Mouse (Mus musculus) kidney, postnatal 14 days (tissue): ENCODE measurements around the gene Cep250.
"Not testable (repeated sequence)": the region's sequence is repeated elsewhere in the genome, so short reads cannot be mapped to it uniquely, and the experiment has no call there.

Experiments used
- DNase-seq: peaks from one replicate; pipeline ENCODE4 v3.0.0; 2022; ENCODE audit warnings: mixed read lengths

Gene Cep250

DNA sequence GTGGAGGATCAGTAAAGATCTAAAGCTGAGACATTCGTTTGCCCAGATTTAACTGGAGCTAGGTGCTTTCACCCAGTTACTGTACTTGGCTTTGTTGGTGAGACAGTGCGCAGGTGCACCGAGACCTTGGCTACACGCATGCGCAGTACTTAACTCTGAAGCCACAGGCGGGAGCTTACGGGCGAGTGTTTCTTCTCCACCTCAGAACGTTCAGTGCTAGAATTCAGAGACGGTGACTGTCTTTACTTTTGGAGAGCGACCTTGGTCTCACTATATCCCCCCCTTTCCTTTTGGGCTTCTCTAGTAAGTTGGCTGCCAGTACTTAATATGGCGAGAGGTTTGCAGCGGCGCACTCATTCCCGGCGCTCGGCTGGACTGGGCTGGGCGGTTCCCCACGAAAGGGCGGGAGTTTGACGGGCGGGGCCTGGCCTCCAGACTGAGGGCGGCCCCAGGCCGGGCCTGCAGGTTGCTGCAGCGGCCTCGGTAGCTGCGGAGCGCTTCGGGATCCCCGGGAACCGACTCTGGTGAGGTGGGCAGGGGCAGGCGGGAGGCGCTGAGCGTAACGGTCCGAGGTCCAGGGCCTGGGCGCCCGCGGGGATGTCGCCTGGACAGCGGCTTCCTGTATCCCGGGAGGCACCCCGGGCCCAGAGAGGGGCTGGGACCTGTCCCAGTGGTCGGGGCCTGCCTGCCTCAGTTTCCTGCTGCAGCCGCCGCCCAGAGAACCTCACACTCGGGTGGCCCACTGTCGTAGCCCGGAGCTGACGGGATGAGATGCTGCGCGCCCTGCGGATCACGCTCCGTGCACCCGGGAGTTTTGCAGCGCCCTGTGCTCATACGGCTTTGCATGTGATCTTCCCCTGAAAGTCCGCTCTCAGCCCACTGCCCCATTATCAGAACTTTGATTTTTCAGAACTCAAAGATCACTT is at the start of gene Cep250:
Gene Cep250, plus strand, starts transcription at position 325 of the 926 bp plus-strand sequence.
- DNase-seq: peak; percentile 94

DNA sequence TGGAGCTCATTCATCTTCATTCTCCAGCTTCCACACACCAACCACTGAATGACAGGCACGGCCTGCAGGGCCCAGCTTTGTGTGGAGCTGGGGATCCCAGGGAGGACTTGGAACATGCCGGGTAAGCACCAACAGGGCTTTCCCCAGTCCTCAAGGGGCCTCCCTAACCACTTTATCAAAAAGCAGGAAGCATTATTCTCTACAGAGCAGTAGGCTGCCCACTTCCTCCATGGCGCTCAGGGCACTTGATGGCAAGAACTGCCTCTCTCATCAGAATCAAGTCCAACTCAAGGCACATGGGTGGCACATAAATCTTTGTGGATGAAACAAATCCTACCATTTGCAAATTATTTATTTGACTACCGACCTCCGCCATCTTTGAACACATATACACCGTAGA is 41.6 kb upstream of the Cep250 start:
- DNase-seq: no peak

DNA sequence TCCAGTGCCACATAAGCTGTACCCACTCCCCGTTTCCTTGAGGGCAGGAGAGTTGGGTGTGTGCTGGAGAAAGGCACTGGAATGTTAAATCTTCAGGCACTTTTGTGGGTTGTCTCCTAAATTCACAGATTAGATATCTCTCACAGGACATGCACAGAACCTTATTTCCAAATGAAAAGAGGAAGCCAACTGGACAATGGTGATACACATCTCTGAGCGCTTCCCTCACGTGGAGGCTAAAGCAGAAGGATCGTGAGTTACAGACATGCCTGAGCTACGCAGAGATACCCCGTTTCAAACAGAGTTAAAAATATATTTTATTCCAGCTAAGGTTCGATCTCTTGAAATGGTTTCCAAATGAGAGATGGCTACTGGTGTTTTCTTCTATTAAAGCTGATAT is 33.1 kb upstream of the Cep250 start:
- no peak for DNase-seq

DNA sequence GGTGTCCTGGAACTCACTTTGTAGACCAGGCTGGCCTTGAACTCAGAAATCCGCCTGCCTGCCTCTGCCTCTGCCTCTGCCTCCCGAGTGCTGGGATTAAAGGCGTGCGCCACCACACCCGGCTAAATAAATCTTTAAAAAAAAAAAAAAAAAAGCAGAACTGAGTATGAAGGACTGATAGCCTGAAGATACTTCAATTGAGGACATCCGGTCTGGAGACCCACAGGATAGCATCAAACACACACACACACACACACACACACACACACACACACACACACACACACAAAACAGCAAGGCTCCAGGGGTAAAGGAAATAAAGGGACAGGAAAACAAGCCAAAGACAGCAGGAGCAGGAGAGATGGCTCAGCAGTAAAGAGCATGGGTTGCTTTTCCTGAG is 31.0 kb upstream of the Cep250 start:
- DNase-seq: not testable (repeated sequence)

DNA sequence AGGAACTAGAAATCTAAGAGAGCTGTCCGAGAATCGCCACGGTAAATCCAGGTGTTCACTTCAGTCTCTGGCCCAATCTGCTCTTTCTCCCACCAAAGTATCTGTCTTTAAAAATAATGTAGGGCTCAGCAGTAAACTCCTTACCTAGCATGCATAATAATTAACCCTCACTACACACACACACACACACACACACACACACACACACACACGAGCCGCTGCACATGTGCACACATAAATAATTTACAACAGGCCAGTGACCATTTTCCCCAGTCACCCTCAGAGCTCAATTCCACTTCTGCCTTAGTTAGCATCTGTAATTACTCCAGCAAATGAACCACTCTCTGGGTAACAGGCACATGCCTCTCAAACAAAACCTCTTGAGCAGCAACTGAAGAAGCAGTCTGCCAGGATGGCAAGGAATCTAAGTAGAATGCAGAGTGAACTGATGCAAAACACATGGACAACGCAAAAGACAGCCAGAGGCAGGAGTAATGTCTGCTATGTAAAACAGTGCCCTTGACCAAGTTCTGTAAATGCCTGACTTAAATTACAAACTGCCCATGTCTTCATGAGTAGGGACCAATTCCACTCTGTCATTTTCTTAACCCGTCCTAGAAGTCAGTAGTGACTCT is 27.4 kb upstream of the Cep250 start:
- DNase-seq: peak; percentile 61

DNA sequence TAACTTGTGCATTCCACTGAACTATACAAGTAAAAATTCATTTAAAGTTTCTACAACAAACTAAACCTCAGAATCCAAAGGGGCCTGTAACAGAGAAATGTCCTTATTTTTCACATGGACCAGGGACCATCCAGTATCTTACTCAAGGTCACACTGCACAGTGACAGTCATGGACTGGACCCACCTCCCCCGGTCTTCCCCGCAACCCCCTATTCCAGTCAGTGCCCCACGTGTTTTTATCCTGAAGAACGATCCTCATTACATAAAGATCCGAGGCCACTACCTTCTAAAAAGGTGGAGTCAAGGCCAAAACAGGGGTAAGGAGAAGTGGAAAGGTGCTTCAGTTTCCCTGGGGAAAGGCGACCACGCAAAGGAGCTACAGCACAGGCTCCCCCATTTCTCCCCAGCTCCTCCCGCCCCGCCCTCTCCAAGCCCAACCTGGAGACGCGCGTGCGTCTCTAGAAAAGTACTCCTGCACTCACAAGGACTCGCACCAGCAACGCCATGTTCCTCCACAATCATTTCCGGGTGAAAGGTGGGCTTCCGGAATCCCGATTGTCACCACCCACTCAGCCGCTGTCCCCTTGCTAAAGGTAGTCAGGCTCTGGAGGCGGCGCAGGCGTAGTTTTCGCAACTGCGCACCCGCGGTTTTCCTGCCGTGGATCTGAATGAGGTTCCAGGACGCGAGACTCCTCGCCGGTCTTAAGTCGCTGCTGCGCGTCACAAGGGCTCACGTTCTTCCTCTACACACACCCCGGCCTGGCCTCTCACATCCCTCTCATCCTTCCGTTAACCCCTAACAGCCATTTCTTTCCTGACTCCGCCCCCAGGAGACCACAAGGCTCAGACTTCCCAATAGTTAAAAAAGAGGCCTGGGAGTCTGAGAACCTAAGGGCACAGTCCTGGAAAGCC is 26.5 kb upstream of the Cep250 start, which contains the start of gene Uqcc1:
Gene Uqcc1, minus strand, starts transcription at position 780 of the 912 bp plus-strand sequence.
- peak; percentile 95 for DNase-seq

DNA sequence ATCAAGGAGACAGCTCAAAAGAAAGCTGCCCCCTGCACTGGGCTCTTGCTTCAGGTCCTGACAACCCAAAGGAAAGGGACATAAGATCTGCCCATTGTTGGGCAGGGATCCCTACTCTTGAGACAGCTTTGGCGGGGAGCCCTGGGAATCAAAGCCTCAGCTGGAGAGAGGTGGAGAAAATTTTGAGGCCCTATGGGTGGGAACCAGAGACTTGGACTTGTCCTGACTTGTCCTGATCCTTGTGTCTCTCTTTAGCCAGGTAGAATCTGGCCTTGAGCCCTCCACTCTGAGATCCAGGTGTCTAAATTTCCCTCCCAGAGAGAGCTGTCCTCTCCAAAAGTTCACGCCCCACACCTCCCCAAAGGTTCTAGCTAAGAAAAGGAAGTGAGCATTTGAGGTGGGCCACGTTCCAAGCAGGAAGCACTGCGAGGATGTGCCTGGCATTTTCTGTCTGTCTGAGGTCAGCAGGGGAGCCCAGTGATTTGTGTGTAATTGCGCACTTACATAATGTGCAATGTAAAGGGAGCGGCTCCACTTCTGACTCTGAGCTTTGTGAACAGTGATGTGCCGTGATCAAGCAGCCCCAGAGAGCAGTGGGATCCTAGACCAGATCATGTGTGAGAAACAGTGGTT is 16.2 kb upstream of the Cep250 start:
- DNase-seq: no peak

DNA sequence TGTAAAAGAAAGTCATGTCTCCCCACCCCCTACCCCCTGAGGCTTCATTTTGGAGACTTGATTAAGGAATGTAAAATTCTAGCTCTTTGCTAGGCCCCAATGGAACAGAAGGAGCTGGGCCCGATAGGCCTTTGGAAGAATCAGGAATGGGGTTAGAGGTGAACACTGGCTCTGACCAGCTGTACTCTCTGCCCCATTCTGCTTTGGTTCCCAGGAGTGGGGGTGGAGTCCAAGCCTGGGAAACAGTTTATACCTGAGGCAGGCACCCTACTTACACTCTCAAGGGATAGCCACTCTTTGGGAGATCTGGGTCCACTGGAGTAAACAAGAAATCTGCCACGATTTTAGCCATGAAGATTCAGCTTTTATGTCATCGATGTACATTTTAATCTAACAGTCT is 15.6 kb upstream of the Cep250 start, which contains the start of gene Gm15557:
Gene Gm15557, plus strand, starts transcription at position 48 of the 400 bp plus-strand sequence.
- DNase-seq: no peak

DNA sequence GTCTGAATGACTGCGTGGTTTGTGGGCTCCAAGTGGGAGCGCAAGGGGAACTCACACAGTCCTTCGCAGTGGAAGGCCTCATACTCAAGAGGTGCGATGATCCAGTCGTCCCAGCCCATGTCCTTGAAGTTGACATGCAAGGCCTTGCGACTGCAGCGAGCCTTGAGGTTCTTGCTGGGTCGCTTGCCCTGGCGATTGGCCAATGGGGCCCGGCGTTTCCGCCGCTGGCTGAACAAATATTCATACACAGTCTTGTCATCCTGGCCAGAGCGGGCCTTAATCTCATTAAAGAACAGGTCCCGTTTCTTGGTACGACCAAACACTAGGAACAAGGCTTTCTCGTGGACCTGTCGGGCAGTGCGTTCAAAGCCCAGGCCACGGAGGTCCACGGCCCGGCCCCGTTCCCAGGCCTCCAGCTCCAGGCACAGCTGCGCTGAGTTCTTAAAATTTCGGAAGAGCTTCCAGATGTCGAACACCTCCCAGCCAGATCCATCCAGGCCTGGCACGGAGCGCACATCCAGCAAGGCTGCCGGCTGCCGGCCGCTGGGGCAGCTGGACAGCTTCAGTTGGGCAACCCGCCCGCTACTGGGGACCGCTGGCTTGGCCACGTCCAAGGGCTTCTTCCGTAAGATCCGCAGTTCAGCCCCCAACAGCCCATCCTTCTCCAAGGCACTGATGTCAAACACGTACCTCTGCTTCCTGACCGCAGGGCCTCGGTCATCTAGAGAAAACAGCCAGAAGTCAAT is 14.4 kb upstream of the Cep250 start:
- DNase-seq: peak; percentile 17

DNA sequence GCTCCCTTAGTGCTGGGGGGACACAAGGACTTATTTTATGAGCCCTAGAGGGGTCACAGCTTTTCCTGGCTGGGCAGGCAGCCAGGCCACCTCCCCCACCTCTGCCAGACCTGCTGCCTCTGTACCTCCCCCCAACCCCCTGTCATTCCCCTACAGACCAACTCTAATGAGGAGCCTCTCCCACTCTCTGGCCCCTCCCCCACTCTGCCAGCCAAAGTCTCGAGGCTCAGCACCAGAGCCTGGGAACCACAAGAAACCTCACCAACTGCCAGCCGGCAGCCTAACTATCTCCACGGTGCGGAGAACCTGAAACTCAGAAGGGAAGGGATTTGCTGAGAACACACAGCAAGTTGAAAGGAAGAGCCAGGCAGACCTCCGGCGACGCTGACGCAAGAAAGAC is 12.8 kb upstream of the Cep250 start:
- no peak for DNase-seq

DNA sequence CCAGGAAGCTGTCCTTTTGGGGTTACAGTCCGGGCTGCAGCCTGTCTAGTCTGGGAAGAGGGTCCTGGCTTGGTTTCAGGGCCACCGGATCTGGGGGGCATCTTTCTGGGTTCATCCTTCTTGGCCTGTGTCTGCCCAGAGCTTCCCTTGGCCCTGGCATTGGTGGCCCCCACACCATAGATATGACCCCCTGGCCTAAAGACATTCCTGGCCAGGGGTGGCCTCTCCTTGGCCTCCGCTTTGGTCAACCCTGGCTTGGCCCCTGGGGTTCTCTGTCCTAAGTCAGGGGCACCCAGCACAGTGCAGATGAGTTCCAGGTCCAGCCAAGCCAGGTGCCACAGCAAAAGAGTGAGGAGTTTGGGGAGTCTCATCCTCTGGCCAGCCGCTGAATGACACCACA is 11.6 kb upstream of the Cep250 start:
- DNase-seq: no peak

DNA sequence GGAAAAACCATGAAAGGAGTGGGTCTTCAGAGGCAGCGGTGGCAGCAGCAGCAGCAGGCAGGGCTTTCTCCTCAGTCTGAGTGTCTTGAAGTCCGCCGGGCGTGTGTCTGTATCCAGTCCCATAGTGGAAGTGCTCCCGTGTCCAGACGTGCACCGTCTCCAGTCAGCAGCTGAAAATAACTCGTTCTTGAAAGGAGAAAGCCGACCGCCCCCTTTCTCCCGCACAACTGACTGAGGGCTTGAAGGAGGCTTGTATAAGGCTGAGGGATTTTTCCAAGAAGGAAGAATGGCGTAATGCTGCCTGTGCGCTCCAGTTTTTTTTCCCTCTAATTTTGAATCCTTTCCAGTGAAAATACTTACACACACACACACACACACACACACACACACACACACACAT is 11.1 kb upstream of the Cep250 start, which contains the start of gene Gdf5:
Gene Gdf5, minus strand, starts transcription at position 244 of the 400 bp plus-strand sequence.
- DNase-seq: no peak

DNA sequence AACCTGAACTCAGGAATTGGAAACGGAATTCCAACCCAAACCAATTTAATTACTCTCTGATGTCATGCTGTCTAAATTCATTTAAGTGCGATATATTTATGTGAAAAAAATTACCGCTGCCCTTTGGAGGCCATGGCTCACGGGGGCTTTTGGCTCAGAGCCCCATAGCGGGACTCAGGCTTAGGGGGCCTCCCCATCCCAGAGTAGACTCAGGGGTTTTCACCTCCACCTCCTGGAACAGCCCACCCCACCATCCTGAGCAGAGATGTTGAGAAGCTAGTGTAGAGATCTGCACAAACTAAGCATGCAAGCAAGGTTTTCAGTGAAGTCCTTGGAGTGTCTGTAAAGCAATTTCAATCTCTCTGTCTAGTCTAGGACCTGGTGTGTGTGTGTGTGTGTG is 10.7 kb upstream of the Cep250 start:
- no peak for DNase-seq

DNA sequence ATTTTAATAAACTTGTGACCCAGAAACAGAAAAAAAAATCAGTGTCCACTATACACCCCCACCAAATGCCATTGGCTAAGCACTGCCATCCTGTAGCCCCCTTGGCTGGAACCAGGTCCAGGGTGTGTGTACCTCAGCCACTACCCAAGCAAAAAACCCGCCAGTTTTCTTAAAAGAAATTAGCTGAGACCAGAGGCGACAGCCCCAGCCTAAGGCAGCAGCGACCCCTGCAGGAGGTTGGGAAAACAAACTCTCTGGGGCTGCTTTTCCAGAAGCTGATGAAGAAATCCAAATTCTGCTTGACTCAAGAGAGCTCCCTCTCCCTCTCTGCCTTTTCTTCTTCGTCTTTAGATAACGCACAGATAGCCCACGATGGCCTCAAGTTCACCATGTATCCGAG is 10.2 kb upstream of the Cep250 start:
- peak; percentile 73 for DNase-seq

DNA sequence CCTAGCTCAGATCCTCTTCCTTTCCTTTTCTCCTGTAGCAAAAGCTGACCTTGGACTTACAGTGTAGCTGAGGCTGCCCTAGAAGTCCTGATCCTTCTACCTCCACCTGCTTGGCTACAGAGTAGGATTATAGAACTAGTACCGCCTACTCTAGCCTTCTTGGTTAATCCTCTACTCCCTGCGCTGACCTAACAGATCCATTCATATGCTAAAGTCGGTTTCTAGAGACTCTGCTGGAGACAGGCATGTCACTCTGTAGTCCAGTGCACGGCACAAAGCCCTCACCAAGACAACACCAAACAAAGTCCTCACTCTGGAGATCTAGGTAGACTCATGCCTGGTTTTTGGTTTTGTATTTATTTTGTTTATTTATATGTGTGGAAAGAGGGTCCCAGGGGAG is 9.8 kb upstream of the Cep250 start:
- no peak for DNase-seq

DNA sequence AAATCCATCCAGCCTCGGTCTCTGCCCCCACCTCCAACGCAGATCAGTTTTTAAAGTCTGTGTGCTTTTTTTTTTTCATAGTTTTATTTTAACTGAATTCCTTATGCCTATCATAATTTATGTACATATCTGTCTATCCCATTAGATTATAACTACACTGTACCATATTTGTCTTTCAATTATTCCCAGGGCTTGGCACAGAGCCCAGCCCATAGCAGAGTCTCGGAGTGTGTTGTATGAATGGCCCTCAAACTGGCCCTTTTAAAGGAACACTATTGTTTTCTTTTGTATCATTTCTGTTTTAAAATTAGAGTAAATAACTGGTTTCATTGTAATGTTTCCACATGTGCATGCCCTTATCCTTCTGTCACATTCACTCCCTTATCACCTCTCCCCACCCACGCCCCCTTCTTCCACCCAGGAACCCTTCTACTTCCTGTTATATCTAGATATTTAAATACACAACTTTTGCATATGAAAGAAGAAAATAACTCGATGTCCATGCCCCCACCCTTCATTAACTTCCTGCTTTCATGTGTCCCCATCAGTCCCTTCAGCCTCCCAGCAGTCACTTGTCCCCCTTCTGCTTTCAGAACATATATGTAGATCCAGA is 8.8 kb upstream of the Cep250 start:
- DNase-seq: peak; percentile 26

DNA sequence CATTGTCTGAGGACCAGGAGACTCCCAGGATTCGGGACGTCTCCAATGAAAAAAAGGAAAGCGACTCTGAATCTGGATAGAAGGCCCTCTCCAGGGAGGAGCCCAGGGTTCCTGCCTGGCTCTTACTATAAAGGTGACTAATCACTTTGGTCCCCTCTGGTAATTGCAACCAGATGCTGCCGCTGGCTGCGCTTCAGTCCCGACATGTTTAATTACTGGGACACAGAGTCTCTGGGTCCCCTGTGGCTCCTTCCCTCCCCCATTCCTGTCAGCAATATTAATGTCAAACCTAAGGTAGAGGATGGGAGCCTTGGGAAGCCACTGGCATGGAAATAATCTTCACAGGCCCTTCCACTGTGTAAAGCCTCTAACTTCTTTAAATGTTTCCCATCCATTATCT is 6.9 kb upstream of the Cep250 start:
- no peak for DNase-seq

DNA sequence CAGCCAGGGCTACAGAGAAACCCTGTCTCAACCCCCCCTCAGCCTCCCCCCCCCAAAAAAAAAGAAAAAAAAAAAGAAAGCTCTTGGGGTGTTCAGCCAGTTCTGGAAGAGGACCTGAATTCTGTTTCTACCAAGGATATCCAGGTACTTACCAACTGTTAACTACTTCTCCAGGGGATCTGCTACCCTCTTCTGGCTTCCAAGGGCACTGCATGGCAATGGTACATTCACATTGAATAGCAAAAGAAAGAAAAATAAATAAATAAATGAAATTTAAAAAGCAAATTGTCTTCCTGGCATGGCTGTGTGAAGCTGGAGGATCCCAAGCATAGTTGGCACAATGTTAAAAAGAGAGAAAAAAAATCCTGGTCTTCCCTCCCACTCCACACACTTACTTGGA is 4.3 kb upstream of the Cep250 start:
- DNase-seq: peak; percentile 82

DNA sequence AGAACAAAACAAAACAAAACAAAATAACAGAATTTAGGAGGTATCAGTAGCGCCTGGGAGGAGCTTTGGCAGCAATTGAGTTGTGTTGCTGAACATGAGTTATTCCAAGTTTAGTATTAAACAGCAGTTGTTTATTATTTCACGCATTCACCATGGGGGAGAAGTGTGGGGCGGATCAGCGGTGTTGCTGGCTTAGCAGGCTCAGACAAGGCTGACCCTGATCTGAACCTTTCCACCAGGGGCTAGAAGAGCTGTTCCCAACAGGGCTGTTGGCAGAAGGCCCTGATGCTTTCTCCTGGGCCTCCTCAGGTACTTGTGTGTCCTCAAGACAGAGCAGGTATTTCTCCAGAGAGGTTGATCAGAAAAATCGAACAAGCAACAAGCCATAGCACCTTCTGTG is 3.7 kb downstream of the Cep250 start:
- DNase-seq: peak; percentile 52

DNA sequence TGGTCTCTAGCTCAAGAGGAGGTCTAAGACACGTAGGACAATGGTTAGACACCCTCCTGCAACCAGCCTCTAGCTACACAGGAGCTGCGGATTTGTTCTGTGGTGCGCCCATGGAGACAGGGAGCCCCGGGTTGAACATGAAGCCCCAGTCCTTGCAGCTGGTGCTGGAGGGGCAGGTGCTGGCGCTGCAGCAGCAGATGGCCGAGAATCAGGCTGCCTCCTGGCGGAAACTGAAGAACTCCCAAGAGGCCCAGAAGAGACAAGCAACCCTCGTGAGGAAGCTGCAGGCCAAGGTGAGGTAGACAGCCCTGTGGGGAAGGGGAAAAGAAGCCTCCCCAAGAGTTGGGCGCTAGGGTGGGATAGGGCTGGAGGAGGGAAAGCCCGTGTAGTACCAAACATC is 5.6 kb downstream of the Cep250 start:
- no peak for DNase-seq

DNA sequence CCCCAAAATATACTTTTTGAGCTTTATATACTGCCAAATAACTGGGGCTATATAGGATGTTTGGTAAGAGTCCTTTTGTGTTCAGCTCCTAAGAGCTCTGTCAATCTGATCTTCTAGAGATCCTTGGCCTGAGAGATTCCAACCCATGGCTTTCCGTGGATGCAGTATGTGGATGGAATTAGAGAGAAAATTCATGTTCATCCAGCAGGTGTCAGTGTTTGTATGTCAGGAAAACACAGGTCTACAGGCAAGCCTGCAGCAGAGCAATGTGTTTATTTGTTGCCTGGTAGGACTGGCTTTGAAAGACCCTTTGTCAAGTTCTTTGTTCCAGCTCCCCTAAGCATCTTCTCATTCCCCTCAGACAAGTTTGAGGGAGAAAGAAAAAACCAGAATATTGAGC is 6.7 kb downstream of the Cep250 start:
- peak; percentile 47 for DNase-seq
